16 mouse cellular contexts compared by ENCODE assay signal in the genomic region with DNA sequence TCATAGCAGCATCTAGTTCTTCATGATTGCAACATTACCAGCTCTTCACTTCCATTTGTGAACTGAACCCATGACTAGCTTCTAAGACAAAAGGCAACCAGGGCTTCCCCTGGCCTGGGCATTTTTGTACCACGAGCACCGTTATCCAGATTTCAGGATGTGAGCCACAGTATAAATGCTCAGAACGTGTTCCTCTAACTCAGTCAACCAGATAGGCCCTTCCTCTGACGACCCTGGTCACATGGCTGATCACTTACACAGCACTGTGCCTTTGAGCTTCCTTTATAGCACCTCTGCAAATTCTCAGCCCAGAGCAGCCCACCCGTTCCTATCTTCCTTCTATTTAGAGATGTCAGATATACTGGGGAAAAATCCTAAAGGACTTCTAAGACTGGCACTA. TPM values are rescaled to one million over a fixed set of nuclear protein-coding genes. Genes with fewer than 3 reads are reported as not detected.
"Had no signal": no experiment of that assay in that cellular context is flagged by ENCODE, and none has a peak within 500 bp of the region (broad histone marks: within the 10 kb centered on the region; RNA-seq: fewer than 3 reads in every experiment).

No protein-coding gene starts in this region.

- H3K4me2 ChIP-seq: limb, embryonic 13.5 days; liver, embryonic 15.5 days; lung, embryonic 14.5 days; midbrain, embryonic 13.5 days; neural tube, embryonic 15.5 days had no signal

- H3K4me3 ChIP-seq: limb, embryonic 13.5 days; liver, embryonic 15.5 days; midbrain, embryonic 13.5 days; myocyte; neural tube, embryonic 15.5 days had no signal

- H3K9me3 ChIP-seq: limb, embryonic 13.5 days; liver, embryonic 15.5 days; midbrain, embryonic 13.5 days; neural tube, embryonic 15.5 days had no signal

- H3K27ac ChIP-seq: limb, embryonic 13.5 days; liver, embryonic 15.5 days; macrophage; midbrain, embryonic 13.5 days; neural tube, embryonic 15.5 days had no signal

- H3K27me3 ChIP-seq: limb, embryonic 13.5 days; liver, embryonic 15.5 days; midbrain, embryonic 13.5 days; neural tube, embryonic 15.5 days had no signal

- ATAC-seq: inflammation-experienced regulatory T-cells, adult 6 months; intestine, postnatal 0 days; midbrain, embryonic 13.5 days had no signal

- H3K36me3 ChIP-seq: limb, embryonic 13.5 days; liver, embryonic 15.5 days; midbrain, embryonic 13.5 days; neural tube, embryonic 15.5 days had no signal

- H3K4me1 ChIP-seq: limb, embryonic 13.5 days; liver, embryonic 15.5 days; midbrain, embryonic 13.5 days had no signal

- H3K9ac ChIP-seq: limb, embryonic 13.5 days; liver, embryonic 15.5 days; lung, embryonic 14.5 days; midbrain, embryonic 13.5 days; neural tube, embryonic 15.5 days had no signal

- DNase-seq: kidney, adult 8-10 months; kidney, postnatal 36 days; layer of hippocampus, adult 9-11 months; layer of hippocampus, postnatal 36 days; left cerebral cortex, postnatal 4 days; lung, embryonic 14.5 days; lung, postnatal 14 days had no signal

RNA-seq across cellular contexts. Expression of a gene that starts 42.0 kb away (rescaled TPM):
- polyA plus RNA-seq: neural tube, embryonic 11.5 days had no signal
